Mouse (Mus musculus): Measurements from ENCODE around the gene Gdpd5. TPM values are rescaled to one million over a fixed set of nuclear protein-coding genes. Genes with fewer than 3 reads are reported as not detected.

The Gdpd5 gene
- polyA plus RNA-seq, 1 experiment from 2014 or later, result 36.9 TPM

- Histone ChIP-seq H3K4me3 (ENCODE audit: low read length) (no peak overlapping the region), H3K27ac (ENCODE audit: low read depth, low read length) (no peak overlapping the region), H3K9ac (ENCODE audit: low read depth, low read length) (no peak overlapping the region), H3K36me3 (ENCODE audit: control insufficient read depth, insufficient read depth, low read length) (no peaks in the 10 kb centered on the region; the same call in 1 of the 2 replicates), H3K9me3 (ENCODE audit: control insufficient read depth, low read length) (no peaks in the 10 kb centered on the region), H3K4me1 (ENCODE audit: control insufficient read depth, insufficient read depth, low read depth, low read length) (no peaks in the 10 kb centered on the region; the same call in 1 of the 2 replicates), H3K4me2 (ENCODE audit: low read length) (no peak overlapping the region), H3K27me3 (replicated peaks; ENCODE audit: control insufficient read depth, insufficient read depth, low read length) (no peaks in the 10 kb centered on the region)
- ATAC-seq, result no peak
- 76% methylated on average over 9 of the region's 9 CpGs for WGBS
Observed at GRCm38 (mm10) chr7:99410315-99410714, 29.1 kb downstream of the Gdpd5 start.

GRCm38 (mm10) chr7:99411047-99411779 lies 30.0 kb downstream of the Gdpd5 start:
- WGBS, result 44% methylated on average over 6 of the region's 6 CpGs
- Histone ChIP-seq H3K4me3 (ENCODE audit: low read length) (no peak overlapping the region), H3K36me3 (ENCODE audit: control insufficient read depth, insufficient read depth, low read length) (no peaks in the 10 kb centered on the region; the same call in none of the 2 replicates), H3K9ac (ENCODE audit: low read depth, low read length) (no peak overlapping the region), H3K9me3 (ENCODE audit: control insufficient read depth, low read length) (no peaks in the 10 kb centered on the region), H3K4me1 (ENCODE audit: control insufficient read depth, insufficient read depth, low read depth, low read length) (no peaks in the 10 kb centered on the region; the same call in 1 of the 2 replicates), H3K4me2 (ENCODE audit: low read length) (no peak overlapping the region), H3K27me3 (replicated peaks; ENCODE audit: control insufficient read depth, insufficient read depth, low read length) (no peaks in the 10 kb centered on the region), H3K27ac (ENCODE audit: low read depth, low read length) (no peak overlapping the region)
- no peak for ATAC-seq

GRCm38 (mm10) chr7:99415045-99415444 lies 33.8 kb downstream of the Gdpd5 start:
- no peaks in the 10 kb centered on the region; the same call in none of the 2 replicates for H3K36me3 ChIP-seq (ENCODE audit: control insufficient read depth, insufficient read depth, low read length)
- H3K9me3 ChIP-seq (ENCODE audit: control insufficient read depth, low read length), result no peaks in the 10 kb centered on the region
- no peaks in the 10 kb centered on the region for H3K4me1 ChIP-seq (ENCODE audit: control insufficient read depth, insufficient read depth, low read depth, low read length)
- H3K4me2 ChIP-seq (ENCODE audit: low read length), result no peak overlapping the region
- no peak overlapping the region for H3K4me3 ChIP-seq (ENCODE audit: low read length)
- H3K27ac ChIP-seq (ENCODE audit: low read depth, low read length), result no peak overlapping the region
- H3K27me3 ChIP-seq (replicated peaks; ENCODE audit: control insufficient read depth, insufficient read depth, low read length), result no peaks in the 10 kb centered on the region
- ATAC-seq, result 0 out of 2 replicates have a peak, but pooled peaks have one; percentile 37
- WGBS, result 77% methylated on average over 4 of the region's 4 CpGs
- no peak overlapping the region for H3K9ac ChIP-seq (ENCODE audit: low read depth, low read length)

GRCm38 (mm10) chr7:99419311-99419710 lies 38.1 kb downstream of the Gdpd5 start:
- Histone ChIP-seq H3K27ac (ENCODE audit: low read depth, low read length) (no peak overlapping the region), H3K27me3 (replicated peaks; ENCODE audit: control insufficient read depth, insufficient read depth, low read length) (no peaks in the 10 kb centered on the region), H3K9ac (ENCODE audit: low read depth, low read length) (no peak overlapping the region), H3K9me3 (ENCODE audit: control insufficient read depth, low read length) (no peaks in the 10 kb centered on the region), H3K4me3 (ENCODE audit: low read length) (no peak overlapping the region), H3K4me2 (ENCODE audit: low read length) (no peak overlapping the region), H3K36me3 (ENCODE audit: control insufficient read depth, insufficient read depth, low read length) (no peaks in the 10 kb centered on the region; the same call in none of the 2 replicates), H3K4me1 (ENCODE audit: control insufficient read depth, insufficient read depth, low read depth, low read length) (0 out of 2 replicates have a peak, but pooled peaks cover 3% of the 10 kb centered on the region)
- no peak for ATAC-seq
- 81% methylated on average over 3 of the region's 3 CpGs for WGBS

- 92% methylated on average over 6 of the region's 6 CpGs for WGBS
- no peak for ATAC-seq
- Histone ChIP-seq H3K4me3 (ENCODE audit: low read length) (no peak overlapping the region), H3K9ac (ENCODE audit: low read depth, low read length) (no peak overlapping the region), H3K4me1 (ENCODE audit: control insufficient read depth, insufficient read depth, low read depth, low read length) (peaks cover 5% of the 10 kb centered on the region; the same call in 1 of the 2 replicates), H3K27ac (ENCODE audit: low read depth, low read length) (no peak overlapping the region), H3K36me3 (ENCODE audit: control insufficient read depth, insufficient read depth, low read length) (no peaks in the 10 kb centered on the region; the same call in 1 of the 2 replicates), H3K27me3 (replicated peaks; ENCODE audit: control insufficient read depth, insufficient read depth, low read length) (no peaks in the 10 kb centered on the region), H3K9me3 (ENCODE audit: control insufficient read depth, low read length) (no peaks in the 10 kb centered on the region), H3K4me2 (ENCODE audit: low read length) (no peak overlapping the region)
Observed at GRCm38 (mm10) chr7:99421006-99421405, 39.8 kb downstream of the Gdpd5 start.

- peak overlapping the region; percentile 19; the same call in 1 of the 2 replicates for H3K27ac ChIP-seq (ENCODE audit: low read depth, low read length)
- H3K4me2 ChIP-seq (ENCODE audit: low read length), result no peak overlapping the region
- 45% methylated on average over 8 of the region's 8 CpGs for WGBS
- H3K4me3 ChIP-seq (ENCODE audit: low read length), result no peak overlapping the region
- H3K4me1 ChIP-seq (ENCODE audit: control insufficient read depth, insufficient read depth, low read depth, low read length), result peaks cover 8% of the 10 kb centered on the region; the same call in 1 of the 2 replicates
- no peaks in the 10 kb centered on the region for H3K9me3 ChIP-seq (ENCODE audit: control insufficient read depth, low read length)
- no peaks in the 10 kb centered on the region for H3K36me3 ChIP-seq (ENCODE audit: control insufficient read depth, insufficient read depth, low read length)
- no peaks in the 10 kb centered on the region for H3K27me3 ChIP-seq (replicated peaks; ENCODE audit: control insufficient read depth, insufficient read depth, low read length)
- no peak for ATAC-seq
- H3K9ac ChIP-seq (ENCODE audit: low read depth, low read length), result 0 out of 2 replicates have a peak overlapping the region, but pooled peaks have one; percentile 36
Observed at GRCm38 (mm10) chr7:99424538-99425155, 43.4 kb downstream of the Gdpd5 start.

GRCm38 (mm10) chr7:99425706-99426105 lies 44.5 kb downstream of the Gdpd5 start:
- Histone ChIP-seq H3K9ac (ENCODE audit: low read depth, low read length) (no peak overlapping the region), H3K4me3 (ENCODE audit: low read length) (no peak overlapping the region), H3K36me3 (ENCODE audit: control insufficient read depth, insufficient read depth, low read length) (no peaks in the 10 kb centered on the region), H3K27me3 (replicated peaks; ENCODE audit: control insufficient read depth, insufficient read depth, low read length) (no peaks in the 10 kb centered on the region), H3K27ac (ENCODE audit: low read depth, low read length) (no peak overlapping the region), H3K4me2 (ENCODE audit: low read length) (no peak overlapping the region), H3K9me3 (ENCODE audit: control insufficient read depth, low read length) (no peaks in the 10 kb centered on the region), H3K4me1 (ENCODE audit: control insufficient read depth, insufficient read depth, low read depth, low read length) (peaks cover 10% of the 10 kb centered on the region; the same call in 1 of the 2 replicates)
- WGBS, result 86% methylated on average over 4 of the region's 4 CpGs
- ATAC-seq, result no peak

- H3K27ac ChIP-seq (ENCODE audit: low read depth, low read length), result no peak overlapping the region
Observed at GRCm38 (mm10) chr7:99427031-99427430, 45.8 kb downstream of the Gdpd5 start.

GRCm38 (mm10) chr7:99427987-99428386 lies 46.8 kb downstream of the Gdpd5 start:
- Histone ChIP-seq H3K27ac (ENCODE audit: low read depth, low read length) (no peak overlapping the region), H3K4me1 (ENCODE audit: control insufficient read depth, insufficient read depth, low read depth, low read length) (peaks cover 16% of the 10 kb centered on the region), H3K4me2 (ENCODE audit: low read length) (no peak overlapping the region), H3K27me3 (replicated peaks; ENCODE audit: control insufficient read depth, insufficient read depth, low read length) (no peaks in the 10 kb centered on the region), H3K9me3 (ENCODE audit: control insufficient read depth, low read length) (no peaks in the 10 kb centered on the region), H3K4me3 (ENCODE audit: low read length) (no peak overlapping the region), H3K36me3 (ENCODE audit: control insufficient read depth, insufficient read depth, low read length) (no peaks in the 10 kb centered on the region), H3K9ac (ENCODE audit: low read depth, low read length) (no peak overlapping the region)
- WGBS, result 94% methylated on average over 3 of the region's 3 CpGs
- ATAC-seq, result no peak

More at GRCm38 (mm10) chr7:99427031-99427430, 45.8 kb downstream of the Gdpd5 start:
- Histone ChIP-seq H3K4me2 (ENCODE audit: low read length) (no peak overlapping the region), H3K9ac (ENCODE audit: low read depth, low read length) (no peak overlapping the region), H3K4me1 (ENCODE audit: control insufficient read depth, insufficient read depth, low read depth, low read length) (peaks cover 10% of the 10 kb centered on the region; the same call in 1 of the 2 replicates), H3K4me3 (ENCODE audit: low read length) (no peak overlapping the region), H3K9me3 (ENCODE audit: control insufficient read depth, low read length) (no peaks in the 10 kb centered on the region), H3K36me3 (ENCODE audit: control insufficient read depth, insufficient read depth, low read length) (no peaks in the 10 kb centered on the region), H3K27me3 (replicated peaks; ENCODE audit: control insufficient read depth, insufficient read depth, low read length) (no peaks in the 10 kb centered on the region)
- no peak for ATAC-seq
- WGBS, result 60% methylated on average over 10 of the region's 10 CpGs

All from hindbrain, embryonic 16.5 days (tissue).